Mouse (Mus musculus) embryonic facial prominence, embryonic 14.5 days (tissue): ENCODE measurements around the gene Ube2q2. TPM values are rescaled to one million over a fixed set of nuclear protein-coding genes. Genes with fewer than 3 reads are reported as not detected.

Experiments
- ATAC-seq: fragments of 200-750 bp; cut with Nextera tagmentation; 2 replicates; pipeline ENCODE4 v1.8.0; 2017; ENCODE audit warnings: low read depth, moderate number of reproducible peaks, moderate TSS enrichment
- DNase-seq: peaks from one replicate; pipeline ENCODE4 v3.0.0-alpha.2; 2015; ENCODE audit warnings: low spot score
- H3K27ac ChIP-seq: fragments of 300-500 bp; sonication (generic); replicated peaks from 2 replicates; pipeline ENCODE4 v1.5.1; 2014; ENCODE audit warnings: low read depth, mild to moderate bottlenecking, low read length, moderate library complexity
- H3K27me3 ChIP-seq: fragments of 300-500 bp; sonication (generic); replicated peaks from 2 replicates; pipeline ENCODE4 v1.6.1; 2014; ENCODE audit warnings: low read length; ENCODE audit not compliant: control insufficient read depth, insufficient read depth
- H3K36me3 ChIP-seq: fragments of 300-500 bp; sonication (generic); 2 replicates; pipeline ENCODE4 v1.6.1; 2014; ENCODE audit warnings: low read length, mixed read lengths; ENCODE audit not compliant: control insufficient read depth, insufficient read depth
- H3K4me1 ChIP-seq: fragments of 300-500 bp; sonication (generic); 2 replicates; pipeline ENCODE4 v1.6.1; 2014; ENCODE audit warnings: antibody characterized with exemption, low read length; ENCODE audit not compliant: control insufficient read depth, insufficient read depth
- H3K4me2 ChIP-seq: fragments of 300-500 bp; sonication (generic); 2 replicates; pipeline ENCODE4 v1.6.1; 2014; ENCODE audit warnings: low read depth, mild to moderate bottlenecking, low read length, moderate library complexity, mixed read lengths
- H3K4me3 ChIP-seq: fragments of 300-500 bp; sonication (generic); 2 replicates; pipeline ENCODE4 v1.5.1; 2014; ENCODE audit warnings: low read depth, mild to moderate bottlenecking, low read length
- H3K9ac ChIP-seq: fragments of 300-500 bp; sonication (generic); 2 replicates; pipeline ENCODE4 v1.6.1; 2014; ENCODE audit warnings: low read depth, mild to moderate bottlenecking, low read length, moderate library complexity, mixed read lengths
- H3K9me3 ChIP-seq: fragments of 300-500 bp; sonication (generic); 2 replicates; pipeline ENCODE4 v1.6.1; 2016; ENCODE audit warnings: low read length; ENCODE audit not compliant: control insufficient read depth
- WGBS: fragments of 180-500 bp; shearing (Covaris S2); extraction: QIAGEN DNeasy Blood & Tissue Kit; methylation state at CpG from one replicate; pipeline ENCODE4 v1.1.7; 2014; 5-methylcytosine and 5-hydroxymethylcytosine counted together
- polyA plus RNA-seq: library from polyadenylated mRNA; unstranded; fragments of >200 nt; fragmentation: Nextera tagmentation; extraction: Ambion mirVana; gene quantifications from 2 replicates; pipeline ENCODE4 v1.2.1, GENCODE M21; 2014

Gene Ube2q2
- polyA plus RNA-seq, 1 experiment from 2014 or later = 32.0 TPM

GRCm38 (mm10) chr9:55122586-55122985 lies 26.1 kb upstream of the Ube2q2 start:
- ATAC-seq = peak; percentile 41; the same call in 1 of the 2 replicates
- 35% methylated on average over 3 of the region's 3 CpGs for WGBS
- H3K9me3 ChIP-seq = no peaks in the 10 kb centered on the region
- H3K4me1 ChIP-seq = no peaks in the 10 kb centered on the region
- H3K27ac ChIP-seq = no peak overlapping the region
- H3K27me3 ChIP-seq = no peaks in the 10 kb centered on the region
- H3K36me3 ChIP-seq = no peaks in the 10 kb centered on the region
- H3K9ac ChIP-seq = no peak overlapping the region
- no peak overlapping the region for H3K4me2 ChIP-seq
- DNase-seq = peak; percentile 32
- H3K4me3 ChIP-seq = no peak overlapping the region

DNA sequence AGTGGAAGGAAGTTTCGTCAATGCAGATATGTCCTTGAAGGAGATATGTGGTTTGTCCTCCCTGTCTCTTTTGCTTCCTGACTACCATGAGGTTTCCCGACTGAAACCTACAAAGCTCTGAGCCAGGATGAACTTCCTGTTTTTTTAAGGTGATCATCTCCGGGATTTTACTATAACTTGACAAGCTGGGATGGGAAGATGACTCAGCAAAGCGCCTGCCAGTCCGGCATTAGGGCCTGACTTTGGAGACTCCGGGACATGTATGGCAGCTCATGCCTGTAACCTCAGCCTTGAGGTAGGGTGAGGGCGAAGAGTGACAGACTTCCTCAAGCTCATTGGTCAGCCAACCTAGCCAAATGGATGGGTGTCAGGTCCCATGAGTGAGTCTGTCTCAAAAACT lies 22.9 kb upstream of the Ube2q2 start:
- H3K27ac ChIP-seq = no peak overlapping the region
- no peak for DNase-seq
- ATAC-seq = no peak
- no peaks in the 10 kb centered on the region for H3K27me3 ChIP-seq
- 76% methylated on average over 7 of the region's 7 CpGs for WGBS
- H3K9ac ChIP-seq = no peak overlapping the region
- H3K4me1 ChIP-seq = no peaks in the 10 kb centered on the region
- no peak overlapping the region for H3K4me3 ChIP-seq
- H3K36me3 ChIP-seq = no peaks in the 10 kb centered on the region
- no peaks in the 10 kb centered on the region for H3K9me3 ChIP-seq
- no peak overlapping the region for H3K4me2 ChIP-seq

GRCm38 (mm10) chr9:55126295-55126694 lies 22.4 kb upstream of the Ube2q2 start:
- no peak overlapping the region for H3K9ac ChIP-seq
- ATAC-seq (no peak), DNase-seq (no peak)
- H3K4me3 ChIP-seq = no peak overlapping the region
- H3K4me2 ChIP-seq = no peak overlapping the region
- H3K27me3 ChIP-seq = no peaks in the 10 kb centered on the region
- no peak overlapping the region for H3K27ac ChIP-seq
- H3K9me3 ChIP-seq = no peaks in the 10 kb centered on the region
- H3K4me1 ChIP-seq = no peaks in the 10 kb centered on the region
- WGBS = 86% methylated on average over 1 of the region's 1 CpGs
- no peaks in the 10 kb centered on the region for H3K36me3 ChIP-seq

- Histone ChIP-seq H3K4me1 (peaks cover 4% of the 10 kb centered on the region; the same call in 1 of the 2 replicates), H3K27me3 (no peaks in the 10 kb centered on the region), H3K9me3 (no peaks in the 10 kb centered on the region), H3K36me3 (no peaks in the 10 kb centered on the region), H3K4me2 (no peak overlapping the region), H3K9ac (no peak overlapping the region), H3K27ac (no peak overlapping the region), H3K4me3 (no peak overlapping the region)
- DNase-seq = no peak
- no peak for ATAC-seq
Observed at GRCm38 (mm10) chr9:55131851-55132250, 16.8 kb upstream of the Ube2q2 start.

- no peak overlapping the region for H3K4me2 ChIP-seq
- 26% methylated on average over 5 of the region's 5 CpGs for WGBS
Observed at GRCm38 (mm10) chr9:55136576-55136975, 12.1 kb upstream of the Ube2q2 start.

GRCm38 (mm10) chr9:55137112-55137511 lies 11.5 kb upstream of the Ube2q2 start:
- Histone ChIP-seq H3K27ac (no peak overlapping the region), H3K4me3 (no peak overlapping the region)

More at GRCm38 (mm10) chr9:55136576-55136975, 12.1 kb upstream of the Ube2q2 start:
- Histone ChIP-seq H3K27me3 (no peaks in the 10 kb centered on the region), H3K4me3 (no peak overlapping the region), H3K27ac (no peak overlapping the region), H3K9ac (no peak overlapping the region), H3K4me1 (peaks cover 4% of the 10 kb centered on the region; the same call in 1 of the 2 replicates), H3K36me3 (no peaks in the 10 kb centered on the region), H3K9me3 (no peaks in the 10 kb centered on the region)
- ATAC-seq (0 out of 2 replicates have a peak, but pooled peaks have one; percentile 30), DNase-seq (peak; percentile 48)

GRCm38 (mm10) chr9:55139958-55140357 lies 8.7 kb upstream of the Ube2q2 start:
- no peak overlapping the region for H3K9ac ChIP-seq
- H3K36me3 ChIP-seq = no peaks in the 10 kb centered on the region
- H3K27me3 ChIP-seq = no peaks in the 10 kb centered on the region
- 62% methylated on average over 5 of the region's 5 CpGs for WGBS
- ATAC-seq = no peak
- peak; percentile 20 for DNase-seq
- no peaks in the 10 kb centered on the region for H3K9me3 ChIP-seq
- H3K4me3 ChIP-seq = no peak overlapping the region
- peaks cover 4% of the 10 kb centered on the region; the same call in 1 of the 2 replicates for H3K4me1 ChIP-seq
- no peak overlapping the region for H3K4me2 ChIP-seq
- H3K27ac ChIP-seq = no peak overlapping the region

More at GRCm38 (mm10) chr9:55137112-55137511, 11.5 kb upstream of the Ube2q2 start:
- ATAC-seq = no peak
- H3K27me3 ChIP-seq = no peaks in the 10 kb centered on the region
- no peaks in the 10 kb centered on the region for H3K36me3 ChIP-seq
- peaks cover 4% of the 10 kb centered on the region; the same call in 1 of the 2 replicates for H3K4me1 ChIP-seq
- H3K9me3 ChIP-seq = no peaks in the 10 kb centered on the region
- 72% methylated on average over 4 of the region's 4 CpGs for WGBS
- no peak overlapping the region for H3K4me2 ChIP-seq
- no peak for DNase-seq
- H3K9ac ChIP-seq = no peak overlapping the region

DNA sequence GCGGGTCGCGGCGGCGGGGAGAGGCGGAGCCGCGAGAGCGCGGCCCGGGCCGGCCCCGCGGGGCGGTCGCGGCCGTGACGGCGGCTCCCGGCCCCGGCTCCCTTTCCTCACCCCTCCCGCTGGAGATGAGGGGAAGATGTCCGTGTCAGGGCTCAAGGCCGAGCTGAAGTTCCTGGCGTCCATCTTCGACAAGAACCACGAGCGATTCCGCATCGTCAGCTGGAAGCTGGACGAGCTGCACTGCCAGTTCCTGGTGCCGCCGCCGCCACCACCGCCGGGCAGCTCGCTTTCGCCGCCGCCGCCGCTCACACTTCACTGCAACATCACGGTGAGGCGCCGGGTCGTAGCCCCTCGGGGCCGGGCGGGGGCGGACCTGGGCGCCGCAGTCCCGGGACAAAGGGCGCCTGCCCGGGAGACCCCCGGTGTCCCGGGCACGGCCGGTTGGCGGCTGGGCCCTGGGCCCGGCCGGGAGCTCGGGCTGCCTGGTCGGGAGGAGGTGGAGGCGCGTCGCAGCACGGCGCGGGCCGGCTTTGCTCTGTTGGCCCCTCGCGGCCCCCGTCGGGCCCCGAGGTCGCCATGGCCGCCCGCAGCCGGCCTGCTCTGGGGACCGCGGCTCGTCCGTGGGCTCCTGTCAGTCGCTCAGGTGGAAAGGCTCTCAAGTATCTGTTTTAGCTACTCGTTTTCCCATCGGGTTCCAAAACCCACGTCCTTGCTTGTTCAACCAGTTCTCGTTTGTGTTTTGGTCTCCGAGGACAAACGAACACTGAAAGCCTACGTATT lies 1.0 kb downstream of the Ube2q2 start:
- Histone ChIP-seq H3K9ac (peak overlapping the region; percentile 93), H3K9me3 (no peaks in the 10 kb centered on the region), H3K36me3 (no peaks in the 10 kb centered on the region), H3K4me3 (peak overlapping the region; percentile 80), H3K4me1 (peaks cover 14% of the 10 kb centered on the region), H3K27ac (peak overlapping the region; percentile 82), H3K4me2 (peak overlapping the region; percentile 82), H3K27me3 (no peaks in the 10 kb centered on the region)
- peak; percentile 61 for ATAC-seq
- peak; percentile 51 for DNase-seq
- 0% methylated on average over 14 of the region's 93 CpGs for WGBS

DNA sequence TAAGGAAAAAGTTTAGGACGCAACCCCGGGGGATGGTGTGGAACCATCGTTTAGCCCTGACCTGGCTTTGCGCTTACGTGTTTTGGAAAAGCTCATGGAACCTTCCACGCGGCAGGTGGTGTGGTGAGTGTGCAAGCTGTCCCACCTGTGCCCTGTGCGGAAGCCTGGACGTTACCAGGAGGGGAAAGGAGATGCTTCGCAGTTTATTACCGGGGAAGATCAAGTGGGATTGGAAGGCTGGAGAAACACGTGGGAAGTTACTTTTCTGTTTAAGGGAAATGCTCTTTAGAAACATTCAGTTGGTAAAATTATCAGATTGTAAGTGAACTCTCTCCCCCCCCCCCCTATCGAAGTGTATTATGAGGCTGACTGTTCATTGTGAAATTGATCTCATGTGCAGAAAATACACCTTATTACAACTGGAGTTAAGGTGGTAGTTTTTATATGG lies 1.6 kb downstream of the Ube2q2 start:
- ATAC-seq (no peak), DNase-seq (peak; percentile 16)
- peak overlapping the region; percentile 80 for H3K4me3 ChIP-seq
- H3K27me3 ChIP-seq = no peaks in the 10 kb centered on the region
- H3K27ac ChIP-seq = no peak overlapping the region
- H3K9ac ChIP-seq = peak overlapping the region; percentile 93
- H3K36me3 ChIP-seq = no peaks in the 10 kb centered on the region
- peaks cover 14% of the 10 kb centered on the region for H3K4me1 ChIP-seq
- peak overlapping the region; percentile 82 for H3K4me2 ChIP-seq
- WGBS = 0% methylated on average over 12 of the region's 13 CpGs
- no peaks in the 10 kb centered on the region for H3K9me3 ChIP-seq
